Mouse (Mus musculus): ENCODE measurements at regions not wholly inside any gene's neighbourhood (a gene's known extent, or its start where the extent isn't known, plus 50 kb on each side); places are given as distances from the start of the nearest gene placed in this dataset.

DNA sequence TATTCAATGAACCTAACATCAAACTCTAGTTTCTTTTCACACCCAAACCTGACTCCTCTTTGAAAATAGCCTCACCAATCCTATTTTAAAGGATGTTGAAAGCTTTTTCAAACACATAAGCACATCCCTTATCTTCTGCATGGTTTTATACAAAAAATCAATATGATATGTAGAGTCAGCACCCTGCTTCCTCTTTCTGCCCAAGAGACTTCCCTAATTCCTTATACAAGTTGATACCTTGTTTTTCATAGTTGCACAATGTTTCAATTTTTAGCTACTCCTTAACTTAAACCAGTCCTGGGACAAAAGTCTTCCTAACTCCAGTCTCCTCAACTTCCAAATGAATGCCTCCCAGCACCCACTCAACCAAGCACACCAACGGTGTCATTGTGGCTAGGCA, 266.1 kb upstream of the Dynlrb2 start:
- in situ Hi-C loops (cut with MboI; ENCODE audit: low sequenced_read_pairs): no loop called here

- in situ Hi-C loops (cut with MboI; ENCODE audit: low sequenced_read_pairs): no loop called here
Observed at GRCm38 (mm10) chr8:116237561-116238100, 267.1 kb upstream of the Dynlrb2 start.

DNA sequence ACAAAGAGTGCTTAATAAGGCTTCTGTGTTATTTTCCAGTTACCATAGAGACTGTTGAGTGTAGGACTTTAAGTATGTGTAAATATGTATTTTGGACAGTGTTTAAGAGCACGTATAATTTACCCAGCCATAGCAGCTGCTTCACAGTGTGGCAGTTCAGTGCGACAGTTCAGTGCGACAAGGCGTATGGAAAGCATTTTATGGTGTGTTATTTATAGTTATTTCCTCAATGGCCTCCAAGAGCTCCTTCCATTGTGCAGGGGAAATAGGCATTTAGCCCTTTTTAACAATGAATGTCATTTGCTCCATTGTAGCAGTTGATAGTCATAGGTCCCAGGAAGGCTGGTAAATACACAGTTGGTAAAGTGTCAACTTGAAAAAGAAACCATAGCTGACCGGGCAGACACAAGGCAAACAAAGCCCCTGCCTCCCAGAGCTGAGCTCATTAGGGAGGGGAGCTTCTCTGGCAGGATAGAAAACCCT, 275.1 kb upstream of the Dynlrb2 start:
- in situ Hi-C loops (cut with MboI; ENCODE audit: low sequenced_read_pairs): no loop called here

DNA sequence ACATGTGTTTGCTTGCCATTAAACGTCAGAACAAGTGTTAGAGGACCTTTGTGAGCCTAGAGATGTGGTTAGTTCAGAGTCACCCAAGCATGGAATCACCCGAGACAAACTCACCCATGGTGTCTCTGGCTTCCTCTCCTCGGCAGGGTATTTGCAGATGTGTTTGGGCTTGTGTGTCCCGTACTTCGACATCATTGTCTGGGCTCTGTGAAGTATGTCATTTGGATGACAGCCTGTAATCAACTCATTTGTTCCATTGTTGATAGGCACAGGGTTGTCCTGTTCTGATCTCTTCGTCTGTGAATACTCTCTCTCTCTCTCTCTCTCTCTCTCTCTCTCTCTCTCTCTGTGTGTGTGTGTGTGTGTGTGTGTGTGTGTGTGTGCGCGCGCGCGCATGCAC, 277.8 kb upstream of the Dynlrb2 start:
- in situ Hi-C loops (cut with MboI; ENCODE audit: low sequenced_read_pairs): no loop called here

GRCm38 (mm10) chr8:116223235-116223634, 281.5 kb upstream of the Dynlrb2 start:
- in situ Hi-C loops (cut with MboI; ENCODE audit: low sequenced_read_pairs): no loop called here

- in situ Hi-C loops (cut with MboI; ENCODE audit: low sequenced_read_pairs): no loop called here
Observed at GRCm38 (mm10) chr8:116215909-116216308, 288.9 kb upstream of the Dynlrb2 start.

DNA sequence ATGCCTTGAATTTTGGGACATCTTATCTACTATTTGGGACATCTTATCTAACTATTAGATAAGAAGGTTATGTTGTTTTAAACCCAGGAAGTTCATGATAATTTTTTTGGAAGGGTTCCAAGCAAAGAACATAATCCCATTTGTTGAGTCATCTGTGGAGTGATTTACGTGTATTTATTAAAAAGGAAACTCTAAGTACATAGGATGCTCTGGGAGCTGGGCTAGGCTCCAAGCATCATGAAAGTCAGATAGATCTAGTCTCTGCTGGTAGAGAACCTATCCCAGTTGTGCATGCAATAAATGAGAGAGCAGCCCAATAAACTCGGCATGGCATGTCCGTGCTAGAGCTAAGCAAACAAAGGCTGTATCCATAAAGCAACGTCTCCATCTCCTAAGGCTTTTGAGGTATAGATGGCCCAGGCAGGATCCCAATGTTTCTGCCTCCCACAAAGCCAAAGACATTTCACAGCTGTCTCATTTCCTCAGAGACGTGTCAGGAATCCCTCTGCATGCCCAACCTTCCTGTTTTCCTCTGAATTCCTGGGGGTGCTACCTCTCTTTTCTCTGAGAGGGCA, 289.4 kb upstream of the Dynlrb2 start:
- in situ Hi-C loops (cut with MboI; ENCODE audit: low sequenced_read_pairs): no loop called here

- in situ Hi-C loops (cut with MboI; ENCODE audit: low sequenced_read_pairs): no loop called here
Observed at GRCm38 (mm10) chr8:116203631-116204030, 301.1 kb upstream of the Dynlrb2 start.

DNA sequence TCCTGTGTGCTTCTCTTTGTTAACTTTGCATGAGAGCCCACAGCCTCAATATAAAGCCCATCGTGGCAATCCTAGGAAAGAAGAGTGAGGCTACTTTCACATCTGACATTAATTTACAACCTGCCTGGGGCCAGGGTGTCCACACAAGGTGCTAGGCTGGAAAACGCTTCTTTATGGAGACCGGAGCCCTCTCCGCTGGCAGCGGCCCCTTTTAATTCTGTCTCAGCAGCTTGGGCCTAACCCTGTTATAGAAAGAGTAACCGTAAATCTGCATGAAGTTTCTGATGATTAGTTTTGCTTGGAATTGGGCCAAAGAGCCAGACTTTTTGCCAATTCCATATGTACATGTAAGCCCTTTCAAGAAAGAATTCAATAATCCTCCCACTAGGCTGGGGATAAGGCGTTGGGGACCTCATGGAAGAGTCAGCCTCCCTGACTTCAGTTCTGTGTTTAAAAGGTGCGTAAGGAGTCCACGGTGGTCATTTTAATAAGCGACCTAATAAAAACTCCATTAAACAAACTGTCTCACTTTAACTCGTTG, 304.2 kb upstream of the Dynlrb2 start:
- in situ Hi-C loops (cut with MboI; ENCODE audit: low sequenced_read_pairs): no loop called here

- in situ Hi-C loops (cut with MboI; ENCODE audit: low sequenced_read_pairs): no loop called here
Observed at GRCm38 (mm10) chr8:116196623-116197184, 308.1 kb upstream of the Dynlrb2 start.

GRCm38 (mm10) chr8:116192096-116192495, 312.7 kb upstream of the Dynlrb2 start:
- in situ Hi-C loops (cut with MboI; ENCODE audit: low sequenced_read_pairs): no loop called here

DNA sequence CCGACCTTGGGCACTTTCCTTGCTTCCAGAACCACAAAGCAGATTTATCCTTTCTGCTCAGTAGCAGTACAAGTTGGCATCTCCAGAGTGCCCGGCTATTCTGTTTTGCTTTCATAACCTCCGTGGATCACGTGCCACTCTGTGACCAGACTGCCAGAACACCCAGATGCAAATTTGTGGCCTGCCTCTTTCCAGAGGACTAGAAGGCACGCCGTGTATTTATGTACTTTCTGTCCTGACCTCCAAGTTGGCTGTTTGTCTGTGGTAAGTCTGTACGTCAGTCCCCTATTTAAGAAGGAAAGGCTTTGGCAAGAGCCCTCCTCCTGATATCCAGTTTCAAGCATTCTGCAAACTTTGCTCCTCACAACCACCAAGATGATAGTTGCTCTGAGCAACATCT, 319.6 kb upstream of the Dynlrb2 start:
- in situ Hi-C loops (cut with MboI; ENCODE audit: low sequenced_read_pairs): no loop called here

GRCm38 (mm10) chr8:116184241-116184640, 320.5 kb upstream of the Dynlrb2 start:
- in situ Hi-C loops (cut with MboI; ENCODE audit: low sequenced_read_pairs): no loop called here

- in situ Hi-C loops (cut with MboI; ENCODE audit: low sequenced_read_pairs): no loop called here
Observed at GRCm38 (mm10) chr8:116177946-116178345, 326.8 kb upstream of the Dynlrb2 start.

DNA sequence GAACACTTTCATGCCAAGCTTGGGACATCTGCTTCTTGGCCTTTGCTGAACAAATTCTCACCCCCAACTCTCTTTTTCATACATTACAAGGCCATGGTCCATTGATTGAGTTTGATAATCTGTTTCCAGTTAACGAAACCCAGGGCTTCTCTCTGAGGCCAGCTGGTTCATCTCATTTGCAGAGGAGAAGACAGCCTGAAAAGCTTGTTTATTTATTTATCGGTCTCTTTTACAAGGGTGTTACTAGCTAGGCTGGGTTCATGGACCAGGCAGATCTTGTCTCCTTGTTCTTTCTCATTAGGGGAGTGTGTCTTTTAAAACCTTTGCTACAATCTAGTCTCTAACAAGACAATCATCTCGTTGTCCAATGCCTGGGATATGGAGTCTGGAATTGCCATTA, 329.9 kb upstream of the Dynlrb2 start:
- in situ Hi-C loops (cut with MboI; ENCODE audit: low sequenced_read_pairs): no loop called here

- in situ Hi-C loops (cut with MboI; ENCODE audit: low sequenced_read_pairs): no loop called here
Observed at GRCm38 (mm10) chr8:116173961-116174360, 330.8 kb upstream of the Dynlrb2 start.

- in situ Hi-C loops (cut with MboI; ENCODE audit: low sequenced_read_pairs): no loop called here
Observed at GRCm38 (mm10) chr8:116167874-116168273, 336.9 kb upstream of the Dynlrb2 start.

- in situ Hi-C loops (cut with MboI; ENCODE audit: low sequenced_read_pairs): no loop called here
Observed at GRCm38 (mm10) chr8:116164989-116165299, 339.8 kb upstream of the Dynlrb2 start.

DNA sequence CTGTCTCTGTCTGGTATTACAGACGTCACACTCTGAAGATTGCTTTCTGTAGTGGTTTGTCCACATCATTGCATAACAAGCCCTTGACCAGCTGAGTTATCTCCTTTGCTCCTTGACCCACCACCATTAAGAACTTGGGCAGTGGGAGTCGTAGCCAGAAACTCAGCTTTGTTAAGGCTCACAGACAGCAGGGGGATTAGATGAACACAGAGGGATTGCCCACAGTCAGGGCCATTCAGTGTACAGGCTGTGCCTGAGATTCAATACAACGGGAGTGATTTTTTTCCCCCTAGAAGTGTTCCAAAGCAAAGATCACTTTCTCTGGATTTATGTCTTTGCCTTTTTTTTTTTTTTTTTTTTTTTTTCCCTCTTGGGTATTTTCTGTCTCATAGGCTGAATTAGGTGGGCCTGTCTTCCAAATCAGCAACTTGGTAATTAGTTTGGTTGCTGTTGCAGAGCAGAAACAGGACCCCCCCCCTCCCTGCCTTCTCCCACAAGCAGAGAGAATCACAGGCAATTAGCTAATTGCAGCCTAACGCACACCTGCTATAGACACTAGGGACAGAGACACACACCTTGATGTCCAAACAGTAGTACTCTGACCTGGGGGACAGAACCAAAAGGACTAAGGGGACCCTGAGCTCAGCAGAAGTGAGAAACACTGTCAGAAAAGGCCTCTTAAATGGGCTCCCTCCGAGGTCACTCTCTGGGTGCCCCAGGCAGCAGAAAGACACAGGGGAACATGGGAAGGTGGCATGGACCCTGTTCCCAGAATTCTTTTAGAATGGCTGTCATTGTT, 340.4 kb upstream of the Dynlrb2 start:
- in situ Hi-C loops (cut with MboI; ENCODE audit: low sequenced_read_pairs): no loop called here

- in situ Hi-C loops (cut with MboI; ENCODE audit: low sequenced_read_pairs): no loop called here
Observed at GRCm38 (mm10) chr8:116160932-116161331, 343.8 kb upstream of the Dynlrb2 start.

GRCm38 (mm10) chr8:116143687-116144573, 360.8 kb upstream of the Dynlrb2 start:
- in situ Hi-C loops (cut with MboI; ENCODE audit: low sequenced_read_pairs): no loop called here

All from CH12F3 (cell line).